Mouse (Mus musculus): ENCODE results near the gene Spata7. TPM values are rescaled to one million over a fixed set of nuclear protein-coding genes. Genes with fewer than 3 reads are reported as not detected.

Spata7 gene
- total RNA-seq (2014; rRNA removed): 3.5 and 4.2 TPM in 2 replicates
- 0.43 and 0.63 TPM in 2 replicates for polyA plus RNA-seq (2012; rRNA removed)

DNA sequence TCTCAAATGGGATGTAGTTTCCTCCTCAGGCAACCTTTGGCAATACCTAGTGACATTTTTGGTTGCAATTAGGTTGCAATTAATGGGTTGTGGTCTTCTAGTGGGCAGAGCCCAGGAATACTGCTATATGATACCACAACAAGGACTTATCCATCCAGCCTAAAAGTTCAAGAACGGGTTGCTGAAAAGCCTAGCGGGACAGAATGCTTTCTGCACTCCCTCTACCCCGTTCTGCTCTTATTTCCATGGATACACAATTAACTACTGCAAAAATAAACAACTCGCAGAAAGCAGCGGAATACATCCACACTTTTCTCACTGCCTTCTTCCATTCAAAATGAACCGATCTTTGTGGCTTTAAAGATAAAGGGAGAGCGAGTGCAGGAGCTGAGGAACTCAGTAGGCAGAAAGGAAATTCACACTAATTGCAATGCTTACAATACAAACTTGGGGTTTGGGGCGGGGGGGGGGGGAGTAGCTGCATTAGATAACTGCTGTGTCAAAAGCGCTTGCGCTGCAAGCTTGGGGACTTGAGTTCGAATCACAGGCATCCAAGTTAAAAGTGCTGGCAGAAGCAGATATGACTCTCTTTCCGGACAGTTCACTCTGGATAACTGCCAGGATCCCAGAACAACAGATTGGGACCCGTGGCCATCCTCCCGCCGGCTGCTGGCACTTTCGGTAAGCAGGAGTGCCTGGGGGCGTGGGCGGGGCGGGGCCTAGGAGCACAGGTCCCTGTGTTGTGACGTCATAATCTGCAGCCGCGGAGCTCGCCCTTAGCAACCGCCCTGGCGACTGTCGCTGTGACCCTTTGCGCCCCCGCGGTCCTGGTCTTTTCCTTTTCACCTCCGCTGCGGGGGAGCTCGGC is at the start of gene Spata7:
TSS of gene Spata7 (plus strand) at position 766 of the 868 bp plus-strand sequence.
- peak; percentile 65 for DNase-seq (ENCODE audit: extremely low read depth, low read depth, low spot score)
- Histone ChIP-seq H3K27me3 (ENCODE audit: control insufficient read depth, insufficient read depth, low read length) (no peaks in the 10 kb centered on the region), H3K27ac (replicated peaks; ENCODE audit: insufficient read depth, low read depth, low read length) (no peak within 1 kb of the TSS)

DNA sequence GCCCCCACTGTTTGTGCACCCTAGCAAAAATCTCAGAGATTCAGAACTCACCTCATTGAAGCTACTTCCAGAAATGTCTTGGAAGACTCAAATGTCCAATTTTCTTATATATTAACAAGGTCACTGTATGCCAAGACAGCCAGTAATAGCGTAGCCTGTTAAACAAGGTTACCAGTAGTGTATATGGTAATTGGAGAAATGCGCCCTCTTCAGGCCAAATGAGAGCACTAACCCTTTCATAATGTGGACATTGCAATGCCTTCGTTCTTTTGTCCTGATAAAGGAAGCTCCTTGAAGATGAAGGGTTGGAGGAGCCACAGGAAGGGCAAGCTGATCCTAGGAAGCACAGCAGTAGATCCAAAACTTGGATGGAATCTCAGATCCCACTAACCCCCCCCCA is 42.7 kb upstream of the Spata7 start:
- no peaks in the 10 kb centered on the region for H3K36me3 ChIP-seq (ENCODE audit: control insufficient read depth, insufficient read depth, low read length)
- H3K79me2 ChIP-seq (ENCODE audit: control insufficient read depth, insufficient read depth, low read length): no peaks in the 10 kb centered on the region
- peak; percentile 40 for DNase-seq (ENCODE audit: extremely low read depth, low read depth, low spot score)
- H3K27ac ChIP-seq (replicated peaks; ENCODE audit: insufficient read depth, low read depth, low read length): no peak overlapping the region
- H3K4me3 ChIP-seq (ENCODE audit: insufficient read depth, low read depth, low read length): no peak overlapping the region
- no peak overlapping the region for H3K9ac ChIP-seq (ENCODE audit: low read depth, low read length)
- no peaks in the 10 kb centered on the region for H3K27me3 ChIP-seq (ENCODE audit: control insufficient read depth, insufficient read depth, low read length)
- no peaks in the 10 kb centered on the region for H3K4me1 ChIP-seq (ENCODE audit: control insufficient read depth, insufficient read depth, low read length)
- TF ChIP-seq POLR2A (IDR thresholded peaks at IDR 0.05; ENCODE audit: extremely low read depth, insufficient read depth, low read length) (no peak), CTCF (IDR thresholded peaks at IDR 0.05; ENCODE audit: low read depth, low read length) (peak; percentile 33; the same call in 1 of the 2 replicates)
- WGBS: 19% methylated on average over 3 of the region's 3 CpGs

More for the DNA sequence above, at the start of gene Spata7:
- no peaks in the 10 kb centered on the region for H3K79me2 ChIP-seq (ENCODE audit: control insufficient read depth, insufficient read depth, low read length)
- peak within 1 kb of the TSS; percentile 79 for H3K9ac ChIP-seq (ENCODE audit: low read depth, low read length)
- H3K4me1 ChIP-seq (ENCODE audit: control insufficient read depth, insufficient read depth, low read length): peaks cover 2% of the 10 kb centered on the region; the same call in 1 of the 2 replicates
- peak within 1 kb of the TSS; percentile 89 for H3K4me3 ChIP-seq (ENCODE audit: insufficient read depth, low read depth, low read length)
- WGBS: 5% methylated on average over 32 of the region's 32 CpGs
- no peak for TF ChIP-seq POLR2A (IDR thresholded peaks at IDR 0.05; ENCODE audit: extremely low read depth, insufficient read depth, low read length)
- no peaks in the 10 kb centered on the region for H3K36me3 ChIP-seq (ENCODE audit: control insufficient read depth, insufficient read depth, low read length)

DNA sequence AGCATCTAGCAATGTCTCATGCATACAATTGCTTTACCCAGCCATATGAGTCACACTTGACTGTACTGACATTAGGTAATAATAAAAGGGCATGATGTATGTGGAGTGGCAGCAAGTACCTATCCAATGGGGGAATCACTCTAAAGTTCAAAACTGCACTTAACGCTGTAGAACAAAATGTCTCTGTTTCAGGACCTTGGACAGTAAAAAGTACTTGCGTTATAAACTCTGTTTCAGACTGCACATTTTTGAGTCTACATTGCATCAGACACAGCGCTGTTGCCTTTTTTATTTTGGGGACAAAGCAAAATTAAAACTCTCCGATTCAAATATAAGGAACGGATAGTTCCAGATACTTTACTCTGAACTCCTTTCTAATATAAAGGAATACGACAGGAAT is 39.4 kb upstream of the Spata7 start:
- Histone ChIP-seq H3K27me3 (ENCODE audit: control insufficient read depth, insufficient read depth, low read length) (no peaks in the 10 kb centered on the region), H3K79me2 (ENCODE audit: control insufficient read depth, insufficient read depth, low read length) (no peaks in the 10 kb centered on the region), H3K9ac (ENCODE audit: low read depth, low read length) (no peak overlapping the region), H3K27ac (replicated peaks; ENCODE audit: insufficient read depth, low read depth, low read length) (no peak overlapping the region), H3K4me1 (ENCODE audit: control insufficient read depth, insufficient read depth, low read length) (no peaks in the 10 kb centered on the region), H3K4me3 (ENCODE audit: insufficient read depth, low read depth, low read length) (no peak overlapping the region), H3K36me3 (ENCODE audit: control insufficient read depth, insufficient read depth, low read length) (no peaks in the 10 kb centered on the region)
- DNase-seq (ENCODE audit: extremely low read depth, low read depth, low spot score): peak; percentile 7
- TF ChIP-seq CTCF (IDR thresholded peaks at IDR 0.05; ENCODE audit: low read depth, low read length) (no peak), POLR2A (IDR thresholded peaks at IDR 0.05; ENCODE audit: extremely low read depth, insufficient read depth, low read length) (no peak)
- WGBS: 65% methylated on average over 6 of the region's 6 CpGs

DNA sequence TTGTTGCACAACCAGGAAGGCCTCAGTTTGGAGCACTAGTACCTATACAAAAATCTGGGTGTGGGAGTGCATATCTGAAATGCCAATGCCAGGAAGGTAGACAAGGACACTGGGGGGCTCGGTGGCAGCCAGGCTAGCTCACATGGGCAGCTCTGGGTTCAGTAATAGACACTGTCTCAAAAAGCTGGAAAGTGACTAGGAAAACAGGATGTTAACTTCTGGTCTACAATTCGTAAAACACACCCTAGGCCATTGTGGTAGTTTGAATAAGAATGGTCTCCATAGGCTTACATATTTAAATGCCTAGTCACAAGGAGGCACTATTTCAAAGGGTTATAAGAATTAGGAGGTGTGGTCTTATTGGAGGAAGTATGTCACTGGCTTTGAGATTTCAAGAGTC is 36.9 kb upstream of the Spata7 start:
- H3K79me2 ChIP-seq (ENCODE audit: control insufficient read depth, insufficient read depth, low read length): no peaks in the 10 kb centered on the region
- no peak for TF ChIP-seq POLR2A (IDR thresholded peaks at IDR 0.05; ENCODE audit: extremely low read depth, insufficient read depth, low read length)
- TF ChIP-seq CTCF (IDR thresholded peaks at IDR 0.05; ENCODE audit: low read depth, low read length): no peak
- no peak for DNase-seq (ENCODE audit: extremely low read depth, low read depth, low spot score)
- H3K4me1 ChIP-seq (ENCODE audit: control insufficient read depth, insufficient read depth, low read length): no peaks in the 10 kb centered on the region
- H3K36me3 ChIP-seq (ENCODE audit: control insufficient read depth, insufficient read depth, low read length): no peaks in the 10 kb centered on the region
- no peaks in the 10 kb centered on the region for H3K27me3 ChIP-seq (ENCODE audit: control insufficient read depth, insufficient read depth, low read length)
- no peak overlapping the region for H3K27ac ChIP-seq (replicated peaks; ENCODE audit: insufficient read depth, low read depth, low read length)
- no peak overlapping the region for H3K9ac ChIP-seq (ENCODE audit: low read depth, low read length)
- 91% methylated on average over 2 of the region's 2 CpGs for WGBS
- no peak overlapping the region for H3K4me3 ChIP-seq (ENCODE audit: insufficient read depth, low read depth, low read length)

DNA sequence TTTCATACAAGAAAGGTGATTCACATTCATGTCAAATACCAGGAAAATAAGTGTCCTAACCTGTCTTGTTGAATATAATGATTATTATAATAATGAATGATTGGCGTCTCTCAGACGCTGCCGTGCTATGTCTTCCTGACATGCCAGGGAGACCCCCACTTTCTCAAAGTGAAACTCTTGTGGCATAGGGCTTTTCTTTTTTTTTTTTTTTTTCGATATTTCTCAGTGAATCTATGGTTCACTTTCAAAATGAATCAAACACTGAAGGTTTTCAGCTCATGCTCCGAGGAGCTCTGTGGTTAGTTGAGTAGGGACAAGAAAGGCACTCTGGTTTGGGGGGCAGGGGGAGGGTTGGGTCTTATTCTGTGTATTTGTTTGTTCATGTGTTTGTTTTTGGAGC is 27.1 kb upstream of the Spata7 start:
- no peak overlapping the region for H3K27ac ChIP-seq (replicated peaks; ENCODE audit: insufficient read depth, low read depth, low read length)
- H3K4me1 ChIP-seq (ENCODE audit: control insufficient read depth, insufficient read depth, low read length): no peaks in the 10 kb centered on the region
- no peak overlapping the region for H3K4me3 ChIP-seq (ENCODE audit: insufficient read depth, low read depth, low read length)
- H3K79me2 ChIP-seq (ENCODE audit: control insufficient read depth, insufficient read depth, low read length): no peaks in the 10 kb centered on the region
- no peaks in the 10 kb centered on the region for H3K36me3 ChIP-seq (ENCODE audit: control insufficient read depth, insufficient read depth, low read length)
- 81% methylated on average over 5 of the region's 5 CpGs for WGBS
- DNase-seq (ENCODE audit: extremely low read depth, low read depth, low spot score): no peak
- no peaks in the 10 kb centered on the region for H3K27me3 ChIP-seq (ENCODE audit: control insufficient read depth, insufficient read depth, low read length)
- no peak for TF ChIP-seq CTCF (IDR thresholded peaks at IDR 0.05; ENCODE audit: low read depth, low read length)
- no peak for TF ChIP-seq POLR2A (IDR thresholded peaks at IDR 0.05; ENCODE audit: extremely low read depth, insufficient read depth, low read length)
- H3K9ac ChIP-seq (ENCODE audit: low read depth, low read length): no peak overlapping the region

DNA sequence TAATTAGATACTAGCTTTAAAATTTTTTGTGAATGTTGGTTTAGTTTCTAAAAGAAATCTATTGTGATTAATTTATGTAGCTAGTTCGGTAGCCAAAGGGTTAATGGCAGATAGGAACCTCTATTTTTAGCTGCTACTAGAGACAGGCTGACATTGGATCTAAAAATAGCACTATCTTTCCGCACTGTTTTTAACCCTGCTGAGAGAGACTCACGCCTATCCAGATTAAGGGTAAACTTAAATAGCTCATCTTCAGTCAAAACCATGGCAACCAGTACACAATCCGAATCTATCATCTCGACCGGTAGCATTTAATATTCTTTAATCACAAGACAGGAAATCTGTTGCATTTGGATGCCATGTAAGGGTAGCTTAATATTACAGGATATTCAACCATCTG is 25.8 kb upstream of the Spata7 start:
- no peak overlapping the region for H3K9ac ChIP-seq (ENCODE audit: low read depth, low read length)
- WGBS: 47% methylated on average over 6 of the region's 6 CpGs
- H3K4me3 ChIP-seq (ENCODE audit: insufficient read depth, low read depth, low read length): no peak overlapping the region
- no peaks in the 10 kb centered on the region for H3K27me3 ChIP-seq (ENCODE audit: control insufficient read depth, insufficient read depth, low read length)
- H3K4me1 ChIP-seq (ENCODE audit: control insufficient read depth, insufficient read depth, low read length): no peaks in the 10 kb centered on the region
- DNase-seq (ENCODE audit: extremely low read depth, low read depth, low spot score): no peak
- H3K36me3 ChIP-seq (ENCODE audit: control insufficient read depth, insufficient read depth, low read length): no peaks in the 10 kb centered on the region
- no peak overlapping the region for H3K27ac ChIP-seq (replicated peaks; ENCODE audit: insufficient read depth, low read depth, low read length)
- H3K79me2 ChIP-seq (ENCODE audit: control insufficient read depth, insufficient read depth, low read length): no peaks in the 10 kb centered on the region
- TF ChIP-seq POLR2A (IDR thresholded peaks at IDR 0.05; ENCODE audit: extremely low read depth, insufficient read depth, low read length) (no peak), CTCF (IDR thresholded peaks at IDR 0.05; ENCODE audit: low read depth, low read length) (no peak)

Measured in liver, adult 2 months (tissue).